Mouse (Mus musculus): ENCODE measurements around the gene Col9a2.

GRCm38 (mm10) chr4:121010770-121011549 lies 28.2 kb upstream of the Col9a2 start:
- TF ChIP-seq POLR2A (IDR thresholded peaks at IDR 0.05; ENCODE audit: borderline replicate concordance, low read depth, low read length) (no peak), CTCF (IDR thresholded peaks at IDR 0.05; ENCODE audit: low read depth, low read length) (no peak)
